Mouse (Mus musculus) lung, postnatal 0 days (tissue): Measurements from ENCODE around the gene Pgm5.

Experiments used
- CTCF ChIP-seq: IDR thresholded peaks from 2 replicates; pipeline ENCODE4 v1.5.1; 2016; ENCODE audit warnings: antibody characterized with exemption, mild to moderate bottlenecking
- EP300 ChIP-seq: IDR thresholded peaks from 2 replicates; pipeline ENCODE4 v1.6.1; 2016; ENCODE audit warnings: antibody characterized with exemption, mild to moderate bottlenecking, control low read depth

DNA sequence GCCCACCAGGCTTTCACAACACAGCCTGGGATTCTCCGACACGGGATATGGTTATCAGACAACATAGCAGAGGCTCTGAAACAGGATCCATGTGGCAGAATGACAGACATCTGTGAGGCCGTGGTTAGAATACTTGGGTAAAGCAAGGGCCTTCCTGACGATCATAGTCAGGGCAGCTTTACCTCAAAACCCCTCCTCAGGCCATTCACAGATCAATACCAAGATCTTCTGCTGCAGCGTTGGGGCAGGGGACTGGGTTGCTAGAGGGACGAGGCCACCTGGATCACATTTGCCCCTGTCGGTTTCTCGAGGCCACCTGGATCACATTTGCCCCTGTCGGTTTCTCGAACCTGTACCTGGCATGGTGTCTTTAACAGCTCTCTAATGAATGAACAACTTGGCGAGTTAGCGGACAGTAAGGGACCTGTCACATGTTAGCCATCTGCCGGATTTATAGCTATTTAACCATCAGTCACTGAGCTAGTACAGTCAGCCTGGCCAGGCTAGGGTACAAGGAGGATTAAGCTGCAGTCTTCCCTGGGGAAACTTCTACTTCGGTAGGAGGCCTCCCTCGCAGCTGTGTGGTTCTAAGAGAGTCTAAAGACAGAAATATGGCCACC is 76.5 kb downstream of the Pgm5 start:
- TF ChIP-seq CTCF (no peak), EP300 (no peak)
